Mouse (Mus musculus) brain, adult 2 months (tissue): Measurements from ENCODE around the gene Olfr482.

Experiments used
- DNase-seq: peaks from one replicate; pipeline ENCODE4 v3.0.0; 2011; ENCODE audit warnings: low read depth, low spot score

Gene Olfr482

GRCm38 (mm10) chr7:108097486-108097885 lies at the start of gene Olfr482:
TSS of gene Olfr482 (minus strand) at chr7:108097586.
- no peak for DNase-seq

- no peak for DNase-seq
Observed at GRCm38 (mm10) chr7:108127349-108127748, 30.0 kb upstream of the Olfr482 start, which contains the start of gene Olfr484. TSS of gene Olfr484 (minus strand) at chr7:108127449.

- DNase-seq: no peak
Observed at GRCm38 (mm10) chr7:108121416-108121815, 24.0 kb upstream of the Olfr482 start.

GRCm38 (mm10) chr7:108120681-108121080 lies 23.3 kb upstream of the Olfr482 start:
- no peak for DNase-seq

- DNase-seq: no peak
Observed at GRCm38 (mm10) chr7:108100549-108100948, 3.2 kb upstream of the Olfr482 start, which contains the start of gene Olfr483. TSS of gene Olfr483 (plus strand) at chr7:108100849.

DNA sequence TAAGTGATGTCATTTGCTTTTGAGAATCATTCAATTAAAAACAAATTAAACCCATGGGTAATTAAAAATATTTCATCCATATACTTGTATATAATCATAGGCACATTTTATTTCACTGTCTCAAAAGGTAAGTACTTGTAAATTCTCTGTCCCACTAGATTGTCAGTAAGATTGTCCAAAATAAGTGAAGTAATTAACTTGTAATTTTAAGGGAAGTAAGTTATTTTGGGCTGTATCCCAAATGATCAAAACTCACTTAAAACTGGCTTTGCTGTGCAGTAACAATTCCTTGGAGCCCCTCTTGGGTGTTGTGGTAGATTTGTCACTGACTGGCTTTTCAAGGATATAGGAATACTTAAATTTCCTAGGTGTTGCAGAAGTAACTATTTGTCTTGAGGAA lies 17.8 kb downstream of the Olfr482 start, which contains the start of gene Olfr481:
Gene Olfr481 (plus strand): TSS at position 301 of the 400 bp plus-strand sequence.
- DNase-seq: no peak

DNA sequence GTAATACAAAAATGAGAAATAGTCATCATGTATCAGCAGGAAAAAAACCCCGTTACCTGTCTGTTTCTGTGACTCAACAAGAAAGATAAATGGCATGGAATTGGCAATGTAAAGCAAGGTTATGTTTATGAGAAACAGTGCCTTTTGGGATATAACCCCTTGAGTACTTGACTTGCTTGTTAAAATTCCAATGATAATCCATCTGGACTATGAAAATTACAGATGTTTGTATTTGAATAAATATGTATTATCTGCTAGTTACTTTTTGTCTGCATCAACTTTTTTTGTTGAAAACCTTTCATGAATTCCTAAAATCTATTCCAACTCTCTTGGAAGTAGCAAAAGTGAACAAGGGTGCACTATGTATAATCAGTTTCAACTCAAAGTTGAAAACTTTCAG lies 30.1 kb downstream of the Olfr482 start, which contains the start of gene Olfr480:
Gene Olfr480 (minus strand): TSS at position 101 of the 400 bp plus-strand sequence.
- DNase-seq: no peak

DNA sequence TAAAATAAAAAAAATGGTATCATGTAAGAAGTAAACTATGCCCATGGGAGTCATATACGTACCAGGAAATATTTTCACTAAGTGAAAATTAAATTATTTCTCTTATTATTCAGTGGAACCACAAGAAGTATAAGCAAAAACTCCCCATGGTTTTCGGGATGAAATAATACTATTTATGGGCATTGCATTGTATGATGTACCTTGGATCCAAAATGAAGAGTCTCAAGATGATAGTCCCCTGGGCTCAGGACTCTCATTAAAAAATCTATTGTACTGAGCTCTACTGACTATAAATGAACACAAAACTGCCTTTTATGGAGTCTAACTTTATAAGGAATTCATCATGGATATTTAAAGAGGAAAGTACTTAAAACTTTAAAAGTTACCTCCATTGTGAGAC lies 47.0 kb downstream of the Olfr482 start, which contains the start of gene Olfr479:
Gene Olfr479 (plus strand): TSS at position 301 of the 400 bp plus-strand sequence.
- DNase-seq: no peak
